Mouse (Mus musculus): ENCODE measurements around the gene Gm36079.
"Not testable (repeated sequence)": the region's sequence is repeated elsewhere in the genome, so short reads cannot be mapped to it uniquely, and the experiment has no call there.

Gm36079 gene

DNA sequence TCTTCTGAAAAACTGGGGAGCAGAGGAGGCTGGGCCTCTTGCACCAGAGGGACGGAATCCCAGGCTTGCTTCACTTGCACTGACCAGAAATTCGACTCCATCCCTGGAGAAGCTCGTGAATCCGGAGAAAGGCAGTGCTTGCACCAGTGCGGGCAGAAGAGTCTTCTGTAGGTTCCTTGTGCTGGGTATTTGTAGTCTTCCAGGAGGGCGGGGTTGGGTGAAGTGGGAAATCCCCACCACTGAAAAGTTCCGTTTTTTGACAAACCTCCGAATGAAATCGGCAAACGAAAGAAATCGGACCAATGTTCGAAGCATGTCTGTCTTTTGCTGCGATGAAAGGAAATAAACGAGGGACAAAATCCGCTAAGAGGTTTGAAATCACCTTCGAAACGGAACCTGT is at the start of gene Gm36079:
Gm36079 (minus strand) TSS at position 101 of the 400 bp plus-strand sequence.
- DNase-seq (ENCODE audit: low read depth, low spot score), result not testable (repeated sequence)

DNA sequence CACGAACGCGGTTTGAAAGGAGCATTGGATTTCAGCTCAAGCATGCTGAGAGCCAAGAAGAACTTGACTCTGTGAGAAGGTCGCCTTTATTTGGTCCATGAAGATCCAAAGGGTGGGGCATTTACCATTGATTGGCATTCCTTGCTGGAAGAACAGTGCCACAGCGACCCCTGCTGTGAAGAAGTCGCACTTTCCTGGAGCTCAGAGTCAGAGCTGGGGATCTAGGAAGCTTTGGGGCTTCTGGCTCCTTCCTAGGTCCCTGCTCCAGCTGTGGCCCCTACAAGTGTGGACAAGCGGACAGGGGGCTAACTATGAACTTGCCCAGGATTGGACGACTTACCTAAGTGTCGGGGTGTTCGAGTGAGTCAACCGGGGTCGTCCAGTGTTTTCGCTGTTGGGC is 44.1 kb upstream of the Gm36079 start:
- DNase-seq (ENCODE audit: low read depth, low spot score), result not testable (repeated sequence)

DNA sequence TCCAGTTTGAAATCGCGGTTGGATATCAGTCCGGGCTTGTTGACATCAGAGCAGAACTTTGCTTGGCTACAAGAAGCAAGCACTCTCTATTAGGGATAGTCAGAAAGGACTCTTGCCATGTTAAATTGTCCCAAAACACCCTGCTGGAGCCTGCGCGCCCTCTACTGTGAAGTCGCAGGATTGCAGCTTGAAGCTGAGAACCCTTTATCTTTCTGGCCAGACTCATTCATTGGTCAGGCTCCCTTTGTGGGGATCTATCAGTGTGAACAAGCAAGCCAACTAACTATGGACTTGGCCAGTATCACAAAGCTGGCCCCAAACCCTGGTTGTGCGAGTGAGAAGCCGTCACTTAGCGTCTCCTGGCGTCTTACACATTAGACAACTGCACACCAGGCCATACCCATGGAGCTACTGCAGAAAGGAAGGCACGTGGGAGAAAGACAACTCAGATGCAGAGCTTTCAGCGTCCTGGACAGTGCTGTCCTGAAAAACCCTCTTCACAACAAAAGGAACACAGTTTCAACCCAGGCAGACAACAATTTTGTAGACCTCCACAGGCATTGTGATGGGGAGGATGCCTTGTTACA is 43.3 kb upstream of the Gm36079 start:
- not testable (repeated sequence) for DNase-seq (ENCODE audit: low read depth, low spot score)

DNA sequence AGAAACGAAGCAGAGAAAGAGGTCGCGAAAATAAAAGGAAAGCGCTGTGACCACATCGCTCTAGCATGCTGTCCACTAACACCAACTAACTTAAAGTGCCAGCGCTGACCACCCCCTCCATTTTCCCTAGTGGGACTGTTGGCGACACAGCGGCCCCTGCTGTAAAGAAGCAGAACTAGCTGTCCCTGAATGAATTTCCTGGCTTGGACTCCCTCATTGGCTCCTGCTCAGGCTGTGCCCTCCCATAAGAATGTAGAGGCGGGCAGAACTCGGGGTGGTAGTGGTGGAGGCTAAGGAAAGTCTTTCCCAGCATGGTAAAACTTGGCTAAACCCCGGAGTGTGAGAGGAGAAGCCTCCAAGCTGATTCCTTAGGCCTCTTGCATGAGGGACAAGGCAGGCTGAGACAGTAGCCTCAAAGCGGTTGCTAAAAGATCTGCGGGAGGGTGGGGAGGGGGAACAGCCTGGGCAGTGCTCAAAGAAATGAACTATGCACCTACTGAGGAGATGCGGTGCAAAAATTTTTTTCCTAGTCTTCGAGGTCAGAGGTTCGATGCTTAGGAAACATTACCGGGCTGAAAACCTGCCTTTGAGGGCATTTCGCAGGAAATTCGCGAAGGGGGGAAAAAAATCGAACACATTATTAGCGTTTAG is 36.8 kb upstream of the Gm36079 start:
- DNase-seq (ENCODE audit: low read depth, low spot score), result not testable (repeated sequence)

DNA sequence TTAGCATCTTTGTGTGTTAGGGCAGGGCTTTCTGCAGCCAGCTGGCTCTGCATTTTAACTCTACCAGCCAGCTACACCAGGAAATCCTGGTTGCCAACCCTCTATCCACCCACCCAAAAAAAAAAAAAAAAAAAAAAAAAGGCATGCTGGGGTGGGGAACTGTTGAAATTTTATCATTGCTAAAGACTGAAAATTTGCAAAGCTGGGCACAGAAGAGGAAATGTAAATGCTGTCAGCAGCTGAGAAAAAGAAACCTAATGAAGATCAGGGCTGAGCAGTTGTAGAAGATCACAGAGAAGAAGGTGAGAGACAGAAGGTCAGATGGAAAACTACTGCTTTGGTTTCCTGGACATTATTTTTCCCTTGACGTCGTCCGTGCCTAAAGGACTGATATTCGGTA is 36.1 kb upstream of the Gm36079 start:
- DNase-seq (ENCODE audit: low read depth, low spot score), result not testable (repeated sequence)

DNA sequence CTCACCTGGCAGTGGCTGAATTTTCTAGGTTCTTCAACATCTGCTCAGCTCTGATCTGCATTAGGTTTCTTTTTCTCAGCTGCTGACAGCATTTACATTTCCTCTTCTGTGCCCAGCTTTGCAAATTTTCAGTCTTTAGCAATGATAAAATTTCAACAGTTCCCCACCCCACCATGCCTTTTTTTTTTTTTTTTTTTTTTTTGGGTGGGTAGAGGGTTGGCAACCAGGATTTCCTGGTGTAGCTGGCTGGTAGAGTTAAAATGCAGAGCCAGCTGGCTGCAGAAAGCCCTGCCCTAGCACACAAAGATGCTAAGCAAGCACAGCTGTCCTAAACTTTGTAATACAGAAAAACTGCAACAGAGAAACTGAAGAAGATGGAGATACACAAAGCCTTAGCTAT is 25.3 kb upstream of the Gm36079 start, which contains the start of gene Gm21188:
Gm21188 (minus strand) TSS at position 110 of the 400 bp plus-strand sequence.
- DNase-seq (ENCODE audit: low read depth, low spot score), result not testable (repeated sequence)

DNA sequence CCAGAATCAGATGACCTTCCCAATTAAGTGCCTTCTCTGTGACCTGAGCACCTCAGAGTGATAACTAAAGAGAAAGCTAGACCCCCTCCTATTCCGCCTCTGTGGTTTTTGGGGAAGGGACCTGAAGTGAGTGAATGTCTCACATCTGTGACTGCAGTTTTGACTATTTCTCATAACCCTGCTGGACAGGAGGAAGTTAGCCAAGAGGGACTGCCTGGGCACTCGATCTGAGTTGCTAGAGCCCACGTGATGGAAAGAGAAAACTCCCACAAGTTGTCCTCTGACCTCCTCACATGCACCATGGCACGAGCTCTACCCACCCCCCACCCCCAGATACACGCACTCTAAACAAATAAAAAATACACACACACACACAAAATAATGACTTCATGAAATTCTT is 21.8 kb upstream of the Gm36079 start:
- not testable (repeated sequence) for DNase-seq (ENCODE audit: low read depth, low spot score)

DNA sequence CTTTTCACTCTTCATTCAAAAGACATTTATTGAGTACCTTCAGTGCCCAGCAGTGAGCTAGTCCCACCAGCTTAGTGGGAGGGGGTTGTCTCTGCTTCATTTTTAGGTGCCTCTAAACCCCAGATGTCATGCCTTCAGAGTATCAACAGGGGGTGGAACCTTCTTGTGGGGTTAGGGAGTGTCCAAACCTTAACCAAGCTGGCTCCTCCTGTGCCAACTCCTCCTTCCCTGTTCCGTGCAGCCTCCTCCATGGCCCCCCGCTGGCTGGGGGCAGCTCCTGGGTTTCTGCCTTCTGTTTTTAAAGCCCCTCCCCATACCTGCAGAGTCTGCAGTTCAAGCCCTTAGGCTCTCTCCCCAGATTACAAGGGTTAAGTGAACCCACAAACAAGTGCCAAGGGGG is 21.4 kb upstream of the Gm36079 start:
- DNase-seq (ENCODE audit: low read depth, low spot score), result not testable (repeated sequence)

DNA sequence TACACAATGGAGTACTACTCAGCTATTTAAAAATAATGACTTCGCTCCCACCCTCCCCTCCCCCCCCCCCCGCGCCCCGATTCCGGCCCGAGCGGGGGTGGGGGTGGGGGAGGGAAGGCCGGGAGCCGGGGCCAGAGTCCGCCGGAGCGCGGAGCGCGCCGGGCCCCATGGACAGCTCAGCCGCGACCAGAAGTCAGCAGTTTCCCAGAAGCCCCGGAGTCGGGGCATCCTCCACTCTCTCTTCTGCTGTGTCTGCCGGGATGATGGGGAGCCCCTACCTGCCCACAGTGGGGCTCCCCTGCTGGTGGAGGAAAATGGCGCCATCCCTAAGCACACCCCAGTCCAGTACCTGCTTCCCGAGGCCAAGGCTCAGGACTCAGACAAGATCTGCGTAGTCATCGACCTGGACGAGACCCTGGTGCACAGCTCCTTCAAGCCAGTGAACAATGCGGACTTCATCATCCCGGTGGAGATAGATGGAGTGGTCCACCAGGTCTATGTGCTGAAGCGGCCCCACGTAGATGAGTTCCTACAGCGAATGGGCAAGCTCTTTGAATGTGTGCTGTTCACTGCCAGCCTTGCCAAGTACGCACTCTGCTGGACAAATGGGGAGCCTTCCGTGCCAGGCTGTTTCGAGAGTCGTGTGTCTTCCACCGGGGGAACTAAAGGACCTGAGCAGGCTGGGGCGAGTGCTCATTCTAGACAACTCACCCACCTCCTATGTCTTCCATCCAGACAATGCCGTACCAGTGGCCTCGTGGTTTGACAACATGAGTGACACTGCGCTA is 19.8 kb upstream of the Gm36079 start:
- not testable (repeated sequence) for DNase-seq (ENCODE audit: low read depth, low spot score)

DNA sequence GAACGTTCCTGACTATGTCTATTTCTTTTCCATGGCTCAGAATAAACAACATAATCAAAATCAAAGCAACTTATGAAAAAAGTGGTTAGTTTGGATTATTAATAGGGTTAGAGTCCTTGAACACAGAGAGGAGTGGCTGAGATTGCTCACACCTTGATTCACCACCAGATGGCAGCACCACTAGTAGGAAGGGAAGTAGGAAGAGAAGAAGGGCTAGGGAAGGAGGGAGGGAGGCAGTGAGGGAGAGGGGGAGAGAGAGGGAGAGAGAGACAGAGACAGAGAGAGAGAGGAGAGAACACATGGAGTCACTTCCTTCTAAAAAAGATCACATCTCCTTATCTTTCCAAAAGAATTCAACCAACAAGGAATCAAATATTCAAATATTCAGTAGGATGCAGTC is 14.3 kb upstream of the Gm36079 start:
- DNase-seq (ENCODE audit: low read depth, low spot score), result not testable (repeated sequence)

DNA sequence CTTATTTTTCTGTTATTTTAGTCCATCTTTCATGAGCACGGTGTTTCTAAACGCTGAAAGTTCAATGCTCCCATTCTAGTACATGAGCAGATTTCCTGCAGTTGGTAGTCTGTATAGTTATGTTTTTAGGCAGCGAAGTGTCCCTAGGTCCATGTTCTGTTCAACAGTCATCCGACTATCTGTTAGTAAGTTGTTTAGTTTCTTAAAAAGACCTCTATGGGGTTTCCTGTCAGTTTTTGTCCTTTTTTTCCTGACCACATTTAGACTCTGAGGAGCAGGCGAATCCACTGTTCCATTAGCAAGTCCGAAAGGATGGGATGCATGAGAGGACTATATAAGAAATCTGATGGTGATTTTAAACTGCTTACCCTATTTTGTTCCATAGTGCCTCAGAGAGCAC is 11.1 kb upstream of the Gm36079 start:
- DNase-seq (ENCODE audit: low read depth, low spot score), result not testable (repeated sequence)

DNA sequence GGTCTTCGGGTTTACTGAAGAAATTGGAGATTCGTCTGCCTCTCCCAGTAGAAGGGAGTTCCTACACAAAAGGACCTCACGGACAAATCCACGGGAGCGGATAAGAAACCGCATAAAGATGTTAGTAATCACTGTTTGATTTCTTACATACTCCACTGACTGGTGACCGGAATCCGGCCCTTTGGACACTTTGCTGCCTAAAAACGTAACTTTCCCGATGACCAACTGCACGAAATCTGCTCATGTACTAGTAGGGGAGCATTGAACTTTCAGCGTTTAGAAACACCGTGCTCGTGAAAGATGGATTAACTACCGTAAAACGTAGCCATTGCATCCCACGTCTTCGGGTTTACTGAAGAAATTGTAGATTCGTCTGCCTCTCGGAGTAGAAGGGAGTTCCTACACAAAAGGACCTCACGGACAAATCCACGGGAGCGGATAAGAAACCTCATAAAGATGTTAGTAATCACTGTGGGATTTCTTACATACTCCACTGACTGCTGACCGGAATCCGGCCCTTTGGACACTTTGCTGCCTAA is 9.8 kb upstream of the Gm36079 start:
- DNase-seq (ENCODE audit: low read depth, low spot score), result not testable (repeated sequence)

DNA sequence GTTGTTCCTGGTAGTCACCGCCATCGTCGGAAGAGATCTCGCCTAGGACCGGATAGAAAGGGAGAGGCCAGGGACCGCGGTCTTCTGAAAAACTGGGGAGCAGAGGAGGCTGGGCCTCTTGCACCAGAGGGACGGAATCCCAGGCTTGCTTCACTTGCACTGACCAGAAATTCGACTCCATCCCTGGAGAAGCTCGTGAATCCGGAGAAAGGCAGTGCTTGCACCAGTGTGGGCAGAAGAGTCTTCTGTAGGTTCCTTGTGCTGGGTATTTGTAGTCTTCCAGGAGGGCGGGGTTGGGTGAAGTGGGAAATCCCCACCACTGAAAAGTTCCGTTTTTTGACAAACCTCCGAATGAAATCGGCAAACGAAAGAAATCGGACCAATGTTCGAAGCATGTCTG is 8.3 kb upstream of the Gm36079 start:
- not testable (repeated sequence) for DNase-seq (ENCODE audit: low read depth, low spot score)

DNA sequence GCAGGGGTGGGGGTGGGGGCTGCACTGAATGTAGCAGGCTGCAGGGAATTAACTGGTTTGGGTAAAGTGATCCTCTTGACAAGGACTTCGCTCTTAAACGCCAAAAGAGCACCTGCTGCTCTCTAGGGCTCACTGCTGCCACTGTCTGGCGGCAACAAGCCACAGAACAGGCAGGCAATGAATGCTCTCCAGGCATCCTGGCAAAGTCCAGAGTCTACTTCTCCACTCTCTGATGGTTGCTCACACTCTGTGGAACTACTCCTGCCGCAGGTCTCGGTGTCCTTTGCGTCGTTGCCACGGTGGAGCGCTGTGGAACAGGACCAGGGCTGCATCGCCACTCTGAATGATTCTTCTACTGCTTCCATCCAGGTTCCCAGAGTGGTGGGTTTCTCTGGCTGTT is 7.8 kb upstream of the Gm36079 start:
- DNase-seq (ENCODE audit: low read depth, low spot score), result not testable (repeated sequence)

DNA sequence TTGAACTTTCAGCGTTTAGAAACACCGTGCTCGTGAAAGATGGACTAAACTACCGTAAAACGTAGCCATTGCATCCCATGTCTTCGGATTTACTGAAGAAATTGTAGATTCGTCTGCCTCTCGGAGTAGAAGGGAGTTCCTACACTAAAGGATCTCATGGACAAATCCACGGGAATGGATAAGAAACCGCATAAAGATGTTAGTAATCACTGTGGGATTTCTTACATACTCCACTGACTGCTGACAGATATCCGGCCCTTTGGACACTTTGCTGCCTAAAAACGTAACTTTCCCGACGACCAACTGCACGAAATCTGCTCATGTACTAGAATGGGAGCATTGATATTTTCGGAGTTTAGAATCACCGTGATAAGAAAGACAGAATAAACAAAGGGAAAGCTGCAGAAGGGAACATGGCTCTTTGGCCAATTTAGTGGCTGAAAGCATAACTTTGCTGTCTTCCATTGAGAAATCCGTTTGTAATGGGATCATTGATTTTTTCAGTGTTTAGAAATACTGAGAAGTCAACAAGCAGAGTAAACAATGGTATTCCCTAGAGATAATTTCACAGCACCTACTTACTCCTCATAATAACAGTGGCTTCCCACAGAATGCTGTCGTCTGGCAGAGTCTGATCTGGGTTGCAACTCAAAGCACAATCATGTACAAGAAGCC is 6.8 kb upstream of the Gm36079 start:
- DNase-seq (ENCODE audit: low read depth, low spot score), result not testable (repeated sequence)

DNA sequence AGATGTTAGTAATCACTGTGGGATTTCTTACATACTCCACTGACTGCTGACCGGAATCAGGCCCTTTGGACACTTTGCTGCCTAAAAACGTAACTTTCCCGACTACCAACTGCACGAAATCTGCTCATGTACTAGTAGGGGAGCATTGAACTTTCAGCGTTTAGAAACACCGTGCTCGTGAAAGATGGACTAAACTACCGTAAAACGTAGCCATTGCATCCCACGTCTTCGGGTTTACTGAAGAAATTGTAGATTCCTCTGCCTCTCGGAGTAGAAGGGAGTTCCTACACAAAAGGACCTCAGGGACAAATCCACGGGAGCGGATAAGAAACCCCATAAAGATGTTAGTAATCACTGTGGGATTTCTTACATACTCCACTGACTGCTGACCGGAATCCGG is 4.9 kb upstream of the Gm36079 start:
- not testable (repeated sequence) for DNase-seq (ENCODE audit: low read depth, low spot score)

DNA sequence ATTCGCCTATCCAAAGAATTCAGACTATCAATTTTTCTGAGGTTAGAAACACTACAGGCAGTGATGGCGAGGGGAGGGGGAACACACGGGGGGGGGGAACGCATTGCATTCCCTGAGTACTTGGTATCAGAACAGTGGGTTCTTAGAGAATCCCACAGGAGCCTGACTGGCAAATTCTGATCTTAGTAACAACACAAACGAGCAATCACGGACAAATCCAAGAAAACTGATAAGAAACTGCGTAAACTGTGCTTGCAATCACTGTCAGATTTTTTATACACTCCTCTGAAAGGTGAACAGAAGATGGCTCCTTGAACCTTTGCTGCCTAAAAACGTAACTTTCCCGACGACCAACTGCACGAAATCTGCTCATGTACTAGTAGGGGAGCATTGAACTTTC is 557 bp upstream of the Gm36079 start:
- DNase-seq (ENCODE audit: low read depth, low spot score), result not testable (repeated sequence)

DNA sequence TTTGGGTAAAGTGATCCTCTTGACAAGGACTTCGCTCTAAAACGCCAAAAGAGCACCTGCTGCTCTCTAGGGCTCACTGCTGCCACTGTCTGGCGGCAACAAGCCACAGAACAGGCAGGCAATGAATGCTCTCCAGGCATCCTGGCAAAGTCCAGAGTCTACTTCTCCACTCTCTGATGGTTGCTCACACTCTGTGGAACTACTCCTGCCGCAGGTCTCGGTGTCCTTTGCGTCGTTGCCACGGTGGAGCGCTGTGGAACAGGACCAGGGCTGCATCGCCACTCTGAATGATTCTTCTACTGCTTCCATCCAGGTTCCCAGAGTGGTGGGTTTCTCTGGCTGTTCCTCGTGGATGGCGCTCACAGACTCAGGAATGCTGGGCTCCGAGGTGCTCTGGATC is 438 bp downstream of the Gm36079 start:
- DNase-seq (ENCODE audit: low read depth, low spot score), result not testable (repeated sequence)

DNA sequence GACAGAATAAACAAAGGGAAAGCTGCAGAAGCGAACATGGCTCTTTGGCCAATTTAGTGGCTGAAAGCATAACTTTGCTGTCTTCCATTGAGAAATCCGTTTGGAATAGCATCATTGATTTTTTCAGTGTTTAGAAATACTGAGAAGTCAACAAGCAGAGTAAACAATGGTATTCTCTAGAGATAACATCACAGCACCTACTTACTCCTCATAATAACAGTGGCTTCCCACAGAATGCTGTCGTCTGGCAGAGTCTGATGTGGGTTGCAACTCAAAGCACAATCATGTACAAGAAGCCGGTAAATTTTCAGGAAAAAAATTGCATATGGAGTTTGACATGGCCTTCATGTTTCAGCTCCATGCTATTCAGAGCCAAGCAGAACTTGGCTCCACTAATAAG is 1.2 kb downstream of the Gm36079 start:
- not testable (repeated sequence) for DNase-seq (ENCODE audit: low read depth, low spot score)

DNA sequence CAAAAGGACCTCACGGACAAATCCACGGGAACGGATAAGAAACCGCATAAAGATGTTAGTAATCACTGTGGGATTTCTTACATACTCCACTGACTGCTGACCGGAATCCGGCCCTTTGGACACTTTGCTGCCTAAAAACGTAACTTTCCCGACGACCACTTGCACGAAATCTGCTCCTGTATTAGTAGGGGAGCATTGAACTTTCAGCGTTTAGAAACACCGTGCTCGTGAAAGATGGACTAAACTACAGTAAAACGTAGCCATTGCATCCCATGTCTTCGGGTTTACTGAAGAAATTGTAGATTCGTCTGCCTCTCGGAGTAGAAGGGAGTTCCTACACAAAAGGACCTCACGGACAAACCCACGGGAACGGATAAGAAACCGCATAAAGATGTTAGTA is 1.8 kb downstream of the Gm36079 start:
- not testable (repeated sequence) for DNase-seq (ENCODE audit: low read depth, low spot score)

DNA sequence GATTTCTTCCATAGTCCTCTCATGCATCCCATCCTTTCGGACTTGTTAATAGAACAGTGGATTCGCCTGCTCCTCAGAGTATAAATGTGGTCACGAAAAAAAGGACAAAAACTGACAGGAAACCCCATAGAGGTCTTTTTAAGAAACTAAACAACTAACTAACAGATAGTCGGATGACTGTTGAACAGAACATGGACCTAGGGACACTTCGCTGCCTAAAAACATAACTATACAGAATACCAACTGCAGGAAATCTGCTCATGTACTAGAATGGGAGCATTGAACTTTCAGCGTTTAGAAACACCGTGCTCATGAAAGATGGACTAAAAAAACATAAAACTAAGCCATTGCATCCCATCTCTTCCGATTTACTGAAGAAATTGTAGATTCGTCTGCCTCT is 2.2 kb downstream of the Gm36079 start:
- DNase-seq (ENCODE audit: low read depth, low spot score), result not testable (repeated sequence)

DNA sequence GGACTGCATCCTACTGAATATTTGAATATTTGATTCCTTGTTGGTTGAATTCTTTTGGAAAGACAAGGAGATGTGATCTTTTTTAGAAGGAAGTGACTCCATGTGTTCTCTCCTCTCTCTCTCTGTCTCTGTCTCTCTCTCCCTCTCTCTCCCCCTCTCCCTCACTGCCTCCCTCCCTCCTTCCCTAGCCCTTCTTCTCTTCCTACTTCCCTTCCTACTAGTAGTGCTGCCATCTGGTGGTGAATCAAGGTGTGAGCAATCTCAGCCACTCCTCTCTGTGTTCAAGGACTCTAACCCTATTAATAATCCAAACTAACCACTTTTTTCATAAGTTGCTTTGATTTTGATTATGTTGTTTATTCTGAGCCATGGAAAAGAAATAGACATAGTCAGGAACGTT is 5.3 kb downstream of the Gm36079 start:
- DNase-seq (ENCODE audit: low read depth, low spot score), result not testable (repeated sequence)
